Mouse (Mus musculus) cortical plate, adult 2 months (tissue): ENCODE results near the gene Hist1h2bg. TPM values are rescaled to one million over a fixed set of nuclear protein-coding genes. Genes with fewer than 3 reads are reported as not detected.

Source experiments
- H3K27ac ChIP-seq: fragments of 200-500 bp; 2 replicates; pipeline ENCODE4 v1.5.1; 2012; ENCODE audit warnings: low read length, control low read depth, inconsistent platforms; ENCODE audit not compliant: insufficient read depth
- H3K4me1 ChIP-seq: fragments of 200-500 bp; 2 replicates; pipeline ENCODE4 v1.6.1; 2011; ENCODE audit warnings: low read length; ENCODE audit not compliant: control insufficient read depth, insufficient read depth
- H3K4me3 ChIP-seq: fragments of 200-500 bp; 2 replicates; pipeline ENCODE4 v1.5.1; 2011; ENCODE audit warnings: mild to moderate bottlenecking, low read length, control low read depth; ENCODE audit not compliant: insufficient read depth
- CTCF ChIP-seq: fragments of 200-500 bp; IDR thresholded peaks from 2 replicates; pipeline ENCODE4 v1.5.1; 2011; ENCODE audit warnings: mild to moderate bottlenecking, control low read depth, low read length; ENCODE audit not compliant: insufficient read depth; ENCODE audit errors: extremely low read depth
- POLR2A ChIP-seq: fragments of 200-500 bp; IDR thresholded peaks from 2 replicates; pipeline ENCODE4 v1.6.1; 2011; ENCODE audit warnings: mild to moderate bottlenecking, low read length, control low read depth; ENCODE audit not compliant: insufficient read depth; ENCODE audit errors: extremely low read depth
- polyA plus RNA-seq: library from polyadenylated mRNA; depleted of rRNA; stranded (reverse); fragments of >200 nt; gene quantifications from 2 replicates; pipeline ENCODE4 v1.2.3, GENCODE M21; 2012; rRNA removed

Gene Hist1h2bg
- polyA plus RNA-seq, result 7.8 and 11.4 TPM in 2 replicates

- TF ChIP-seq POLR2A (peak; percentile 75), CTCF (no peak)
- Histone ChIP-seq H3K4me3 (peak within 1 kb of the TSS; percentile 69), H3K4me1 (peaks cover 2% of the 10 kb centered on the region; the same call in 1 of the 2 replicates), H3K27ac (peak within 1 kb of the TSS; percentile 99)
Observed at GRCm38 (mm10) chr13:23571022-23571503, at the start of gene Hist1h2bg, which contains the start of gene Hist1h2ae. Gene Hist1h2bg, plus strand, starts transcription at chr13:23571396. Gene Hist1h2ae, minus strand, starts transcription at chr13:23571220.

GRCm38 (mm10) chr13:23521703-23522102, 49.5 kb upstream of the Hist1h2bg start:
- Histone ChIP-seq H3K4me1 (no peaks in the 10 kb centered on the region), H3K27ac (no peak overlapping the region), H3K4me3 (no peak overlapping the region)
- TF ChIP-seq POLR2A (no peak), CTCF (no peak)

- H3K4me3 ChIP-seq, result no peak overlapping the region
- TF ChIP-seq POLR2A (no peak), CTCF (no peak)
- H3K27ac ChIP-seq, result no peak overlapping the region
Observed at GRCm38 (mm10) chr13:23523976-23524375, 47.2 kb upstream of the Hist1h2bg start.

GRCm38 (mm10) chr13:23524654-23525053, 46.5 kb upstream of the Hist1h2bg start:
- Histone ChIP-seq H3K27ac (no peak overlapping the region), H3K4me1 (no peaks in the 10 kb centered on the region), H3K4me3 (no peak overlapping the region)
- no peak for TF ChIP-seq POLR2A
- TF ChIP-seq CTCF, result peak; percentile 93

More at GRCm38 (mm10) chr13:23523976-23524375, 47.2 kb upstream of the Hist1h2bg start:
- H3K4me1 ChIP-seq, result no peaks in the 10 kb centered on the region

GRCm38 (mm10) chr13:23525901-23526300, 45.3 kb upstream of the Hist1h2bg start:
- Histone ChIP-seq H3K27ac (no peak overlapping the region), H3K4me1 (no peaks in the 10 kb centered on the region), H3K4me3 (peak overlapping the region; percentile 2; the same call in 1 of the 2 replicates)
- TF ChIP-seq POLR2A, result no peak
- TF ChIP-seq CTCF, result no peak

- H3K27ac ChIP-seq, result no peak overlapping the region
- no peak for TF ChIP-seq POLR2A
- TF ChIP-seq CTCF, result no peak
- peak overlapping the region; percentile 2 for H3K4me3 ChIP-seq
Observed at GRCm38 (mm10) chr13:23526312-23526711, 44.9 kb upstream of the Hist1h2bg start.

GRCm38 (mm10) chr13:23529005-23529404, 42.2 kb upstream of the Hist1h2bg start:
- H3K4me3 ChIP-seq, result no peak overlapping the region
- H3K27ac ChIP-seq, result no peak overlapping the region
- TF ChIP-seq POLR2A (no peak), CTCF (no peak)
- peaks cover 1% of the 10 kb centered on the region; the same call in 1 of the 2 replicates for H3K4me1 ChIP-seq

More at GRCm38 (mm10) chr13:23526312-23526711, 44.9 kb upstream of the Hist1h2bg start:
- H3K4me1 ChIP-seq, result no peaks in the 10 kb centered on the region

GRCm38 (mm10) chr13:23529480-23530165, 41.6 kb upstream of the Hist1h2bg start:
- Histone ChIP-seq H3K4me3 (peak overlapping the region; percentile 47; the same call in 1 of the 2 replicates), H3K4me1 (peaks cover 4% of the 10 kb centered on the region; the same call in 1 of the 2 replicates), H3K27ac (no peak overlapping the region)
- TF ChIP-seq POLR2A (no peak), CTCF (no peak)

- peak overlapping the region; percentile 67 for H3K27ac ChIP-seq
- H3K4me1 ChIP-seq, result peaks cover 4% of the 10 kb centered on the region; the same call in 1 of the 2 replicates
- TF ChIP-seq CTCF (no peak), POLR2A (no peak)
- H3K4me3 ChIP-seq, result peak overlapping the region; percentile 47
Observed at GRCm38 (mm10) chr13:23530181-23530900, 40.9 kb upstream of the Hist1h2bg start.
